Mouse (Mus musculus): ENCODE results near the gene Wasl.

- TF ChIP-seq GATA1 (IDR thresholded peaks at IDR 0.05; ENCODE audit: borderline replicate concordance, low read length) (no peak), FLI1 (IDR thresholded peaks at IDR 0.05; ENCODE audit: low read length) (no peak)
Measured at GRCm38 (mm10) chr6:24641286-24641685, 23.5 kb downstream of the Wasl start.

Measured in megakaryocyte, embryonic 14.5 days (primary cell).